Mouse (Mus musculus) forelimb bud, embryonic 11.5 days (tissue): ENCODE results near the gene Brpf1.

Experiments used
- DNase-seq: peaks from one replicate; pipeline ENCODE4 v3.0.0-alpha.2; 2012; ENCODE audit warnings: low read depth, low spot score

The Brpf1 gene

GRCm38 (mm10) chr6:113306986-113307349 is at the start of gene Brpf1:
TSS of gene Brpf1 (plus strand) at chr6:113307137.
- DNase-seq: no peak

- DNase-seq: no peak
Measured at GRCm38 (mm10) chr6:113261174-113261858, 45.6 kb upstream of the Brpf1 start.

DNA sequence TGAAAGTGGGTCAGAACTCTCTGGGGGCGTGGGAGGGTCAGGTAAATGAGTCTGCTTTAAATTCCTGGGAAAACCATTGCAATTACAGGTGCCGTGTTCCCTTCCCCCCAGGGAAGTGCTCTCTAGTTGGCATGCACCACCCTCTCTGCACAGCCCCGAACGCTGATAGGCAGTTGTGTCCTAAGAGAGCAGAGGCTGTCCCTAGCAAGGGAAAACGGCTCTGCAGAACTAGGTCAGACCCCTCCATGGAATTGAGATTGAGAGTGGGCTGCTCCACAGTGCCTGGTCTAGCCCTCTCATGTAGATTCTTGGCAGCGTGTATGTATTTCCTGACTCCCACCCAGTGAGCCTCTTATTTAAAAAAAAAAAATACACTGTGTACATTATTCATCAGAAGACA is 43.4 kb upstream of the Brpf1 start:
- DNase-seq: no peak

DNA sequence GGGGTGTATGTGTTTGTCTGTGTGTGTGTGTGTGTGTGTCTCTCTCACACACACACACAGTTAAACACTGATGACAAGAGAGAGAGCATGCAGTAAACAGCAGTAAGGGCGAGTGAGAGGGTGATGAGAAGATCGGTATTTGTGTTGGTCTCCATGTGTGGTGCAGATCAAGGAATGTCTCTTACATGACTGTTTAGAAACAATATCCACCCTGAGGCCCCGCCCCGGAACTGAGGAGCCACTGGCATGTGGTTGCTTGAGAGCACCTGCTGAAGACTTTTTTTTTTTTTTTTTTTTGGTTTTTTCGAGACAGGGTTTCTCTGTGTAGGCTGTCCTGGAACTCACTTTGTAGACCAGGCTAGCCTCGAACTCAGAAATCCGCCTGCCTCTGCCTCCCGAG is 42.5 kb upstream of the Brpf1 start:
- no peak for DNase-seq

DNA sequence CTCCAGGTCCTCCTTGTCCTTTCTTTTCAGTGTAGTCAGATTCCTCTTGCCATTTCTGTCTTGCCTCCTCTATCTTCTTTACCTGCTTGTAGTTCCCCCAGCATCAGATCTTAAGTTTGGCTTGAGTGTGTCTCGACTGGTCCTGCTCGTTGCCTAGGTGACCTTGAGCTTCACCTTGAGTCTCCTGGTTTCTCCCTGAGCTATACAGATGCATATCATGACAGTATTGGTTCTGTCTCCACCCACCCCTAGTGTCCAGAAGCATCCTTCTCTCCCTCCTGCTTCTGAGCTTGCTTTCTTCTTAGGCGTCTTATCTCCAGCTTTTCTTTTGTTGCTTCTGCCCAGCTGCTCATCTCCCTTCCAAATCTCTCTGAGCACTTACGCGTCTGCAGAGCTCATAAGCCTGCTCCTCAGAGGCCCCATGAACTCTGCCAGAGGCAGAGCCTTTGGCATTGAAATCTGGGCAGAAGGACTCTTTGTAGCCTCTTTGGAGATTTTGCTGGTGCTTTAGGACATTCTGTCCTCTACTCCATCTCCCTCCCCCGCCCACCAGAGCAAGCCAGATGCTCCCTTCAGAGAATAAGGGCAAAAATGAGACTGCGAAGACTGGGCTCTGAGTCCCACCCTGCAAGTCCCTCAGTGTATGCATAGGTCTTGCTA is 39.8 kb upstream of the Brpf1 start:
- DNase-seq: no peak

- no peak for DNase-seq
Measured at GRCm38 (mm10) chr6:113267988-113268387, 38.9 kb upstream of the Brpf1 start.

GRCm38 (mm10) chr6:113272365-113272764 is 34.6 kb upstream of the Brpf1 start:
- DNase-seq: no peak

- no peak for DNase-seq
Measured at GRCm38 (mm10) chr6:113276846-113277245, 30.1 kb upstream of the Brpf1 start.

DNA sequence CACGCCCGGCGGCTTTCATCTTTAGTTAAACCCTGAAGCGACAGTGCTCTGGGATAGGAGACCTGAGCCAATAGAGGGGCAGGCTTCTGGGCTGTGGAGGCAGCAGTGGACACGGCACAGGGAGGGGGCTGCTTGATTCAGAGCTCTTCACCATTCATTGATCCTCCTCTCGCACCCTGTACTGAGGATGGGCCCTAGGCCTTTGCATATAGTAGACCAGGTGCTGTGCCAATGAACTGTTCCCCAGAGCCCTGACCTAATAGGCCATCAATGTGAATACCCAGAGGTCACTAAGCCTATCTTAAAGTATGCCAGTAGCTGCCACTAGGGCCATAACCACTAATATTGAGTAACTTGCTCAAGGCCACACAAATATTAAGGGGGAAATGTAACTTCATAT is 25.3 kb upstream of the Brpf1 start:
- DNase-seq: no peak

- DNase-seq: peak; percentile 81
Measured at GRCm38 (mm10) chr6:113282101-113282802, 24.7 kb upstream of the Brpf1 start, which contains the start of gene Cpne9. TSS of gene Cpne9 (plus strand) at chr6:113282307.

DNA sequence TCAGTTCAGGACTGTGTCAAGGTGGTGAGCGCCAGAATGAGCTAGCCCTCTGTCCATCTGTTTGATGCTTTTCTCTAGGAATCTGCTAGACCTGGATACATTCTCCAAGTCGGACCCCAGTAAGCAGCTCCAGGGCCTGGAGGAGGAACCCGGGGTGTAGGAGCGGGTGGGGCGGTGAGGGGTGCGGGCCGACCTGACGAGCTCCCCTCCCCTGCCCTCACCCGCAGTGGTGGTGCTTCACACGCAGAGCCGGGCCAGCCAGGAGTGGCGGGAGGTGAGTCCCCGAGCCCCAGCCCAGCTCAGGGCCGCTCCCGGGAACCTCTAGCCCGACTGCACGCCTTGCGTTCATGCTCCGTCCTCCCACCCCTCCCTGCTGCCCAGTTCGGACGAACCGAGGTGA is 24.0 kb upstream of the Brpf1 start:
- no peak for DNase-seq

DNA sequence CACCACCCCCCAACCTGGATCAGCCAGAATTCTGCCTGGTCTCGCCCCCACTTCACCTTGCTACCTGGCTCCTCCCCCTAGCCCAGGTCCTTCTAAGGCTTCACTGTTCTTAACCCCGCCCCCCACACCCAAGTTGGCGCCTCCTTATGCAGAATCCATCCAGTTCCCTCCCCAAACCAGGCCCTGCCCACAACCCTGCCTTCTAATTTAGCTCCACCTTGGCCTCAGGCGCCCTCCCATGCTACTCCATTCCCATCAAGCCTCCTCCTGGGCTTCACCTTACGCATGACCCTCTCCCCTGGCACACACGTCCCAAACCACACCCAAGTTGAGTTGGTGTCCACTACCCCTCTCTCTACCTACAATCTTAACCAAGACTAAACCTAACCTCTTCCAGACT is 23.4 kb upstream of the Brpf1 start:
- DNase-seq: no peak

DNA sequence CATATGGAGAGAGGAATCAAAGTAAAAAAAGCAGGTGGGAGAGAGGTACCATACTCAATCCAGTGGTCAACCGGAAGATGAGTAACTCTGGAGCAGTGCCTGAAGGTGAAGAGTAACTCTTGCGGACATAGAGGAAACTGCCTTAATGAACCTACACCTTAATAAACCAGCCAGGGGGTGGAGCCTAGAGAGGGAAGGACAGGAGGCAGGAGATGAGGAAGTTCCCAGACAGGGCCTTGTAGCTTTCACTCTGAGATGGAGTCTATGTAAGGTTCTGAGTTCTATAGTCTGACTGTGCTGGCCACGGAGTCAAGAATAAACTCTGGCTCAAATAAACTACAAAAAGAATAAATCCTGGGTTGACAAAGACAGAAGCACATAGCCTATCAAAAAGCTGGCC is 22.0 kb upstream of the Brpf1 start:
- DNase-seq: no peak

- no peak for DNase-seq
Measured at GRCm38 (mm10) chr6:113286316-113286715, 20.6 kb upstream of the Brpf1 start.

- no peak for DNase-seq
Measured at GRCm38 (mm10) chr6:113287236-113287635, 19.7 kb upstream of the Brpf1 start.

DNA sequence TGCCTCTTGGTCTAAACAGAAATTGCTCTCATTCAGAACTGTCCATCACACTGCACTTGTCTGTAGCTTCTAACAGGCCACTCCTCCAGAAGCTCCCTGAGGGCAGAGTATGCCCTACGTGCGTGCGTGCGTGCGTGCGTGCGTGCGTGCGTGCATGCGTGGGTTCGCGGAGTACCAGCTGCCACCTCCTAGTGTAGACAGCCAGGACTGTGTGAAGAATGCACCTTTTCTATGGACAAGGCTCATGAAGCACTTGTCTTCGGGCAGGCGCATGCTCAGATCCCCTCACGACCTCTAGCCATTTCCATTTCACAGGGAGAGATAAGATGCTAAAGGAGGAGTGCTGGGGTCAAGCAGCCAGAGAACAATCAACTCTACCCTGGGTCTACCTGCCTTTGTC is 17.6 kb upstream of the Brpf1 start:
- no peak for DNase-seq

GRCm38 (mm10) chr6:113290346-113290745 is 16.6 kb upstream of the Brpf1 start:
- no peak for DNase-seq

DNA sequence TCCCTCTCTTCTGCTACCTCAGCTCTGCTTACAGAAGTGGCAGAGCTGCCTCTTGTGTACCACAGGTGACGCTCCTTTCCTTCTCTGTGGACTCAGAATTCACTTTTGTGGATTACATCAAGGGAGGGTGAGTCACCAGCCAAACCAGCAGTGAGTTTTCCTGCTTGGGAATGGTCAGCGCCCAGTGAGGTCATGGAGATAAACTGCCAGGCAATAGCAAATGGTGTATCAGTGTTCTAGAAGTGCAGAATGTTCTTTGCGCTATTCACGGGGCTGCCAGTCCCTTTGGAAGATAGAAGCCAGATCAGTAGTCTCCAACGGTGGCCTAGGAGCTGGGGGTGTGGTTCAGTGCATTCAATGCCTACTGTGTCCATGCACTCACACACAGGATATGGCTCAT is 14.0 kb upstream of the Brpf1 start:
- no peak for DNase-seq

DNA sequence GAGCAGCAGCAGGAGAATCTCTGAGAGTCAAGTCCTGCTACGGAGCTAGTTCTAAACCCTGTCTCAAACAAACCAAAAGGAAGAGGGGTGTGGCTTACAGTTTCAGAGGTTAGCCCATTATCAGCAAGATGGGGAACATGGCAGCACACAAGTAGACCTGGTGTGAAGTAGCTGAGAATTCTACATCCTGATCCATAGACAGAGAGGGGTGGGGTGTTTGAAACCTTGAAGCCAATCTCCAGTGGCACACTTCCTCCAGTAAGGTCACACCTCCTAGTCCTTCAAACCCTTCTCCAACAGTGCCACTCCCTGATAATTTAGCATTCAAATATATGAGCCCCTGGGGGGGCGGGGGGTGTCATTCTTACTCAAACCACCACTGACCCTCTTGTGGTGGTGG is 10.9 kb upstream of the Brpf1 start:
- no peak for DNase-seq

GRCm38 (mm10) chr6:113296639-113297038 is 10.3 kb upstream of the Brpf1 start:
- no peak for DNase-seq

DNA sequence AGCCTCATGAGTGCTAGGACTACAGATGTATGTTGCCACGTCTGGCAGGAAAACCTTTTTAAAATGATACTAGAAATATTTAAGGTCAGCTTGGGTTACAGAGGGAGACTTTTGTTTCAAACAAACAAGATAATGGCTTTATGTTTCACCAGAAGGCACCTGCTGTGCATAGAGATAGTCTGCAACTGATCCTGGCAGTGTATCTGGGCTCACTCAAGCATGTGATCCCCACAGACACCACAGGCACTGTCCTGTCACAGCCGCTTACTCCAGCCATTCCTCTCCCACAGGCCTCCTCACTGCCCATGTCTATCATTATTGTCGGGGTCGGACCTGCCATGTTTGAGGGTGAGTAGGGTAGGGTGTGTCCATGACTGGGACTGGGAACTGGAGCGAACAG is 5.6 kb upstream of the Brpf1 start:
- DNase-seq: no peak

DNA sequence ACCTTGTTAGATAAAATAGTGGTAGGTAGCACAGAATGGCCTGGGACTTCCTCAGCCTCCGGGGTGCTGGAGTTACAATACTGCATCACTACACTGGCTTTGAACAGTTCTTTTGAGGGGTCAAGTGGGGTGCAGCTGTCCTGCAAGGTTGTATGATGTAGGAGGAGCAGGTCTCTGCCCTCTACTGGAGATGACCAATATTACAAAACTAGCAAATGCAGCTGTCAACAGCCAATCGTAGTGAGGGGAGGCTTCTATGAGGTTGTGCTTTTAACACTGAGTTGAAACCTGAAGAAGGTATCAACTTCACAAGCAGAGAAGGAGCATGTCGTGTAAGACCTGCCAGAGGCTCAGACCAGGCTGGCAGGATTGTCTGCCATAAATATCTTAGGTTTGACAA is 4.7 kb upstream of the Brpf1 start:
- DNase-seq: peak; percentile 57
